Comparison of ENCODE assay signal across 22 mouse cellular contexts in the genomic region with DNA sequence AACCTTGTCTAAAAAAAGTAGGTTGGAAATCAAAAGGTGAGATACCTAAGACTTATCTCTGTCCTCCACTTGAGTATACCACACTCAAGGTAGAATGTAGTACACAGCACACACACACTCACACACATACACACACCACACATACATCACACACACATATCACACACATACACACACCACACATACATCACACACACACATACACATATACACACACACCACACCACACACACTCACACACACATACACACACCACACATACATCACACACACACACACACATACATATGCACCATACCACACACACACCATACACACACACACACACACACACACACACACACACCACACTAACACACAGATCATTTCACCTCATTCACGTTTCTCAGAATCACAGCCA. TPM values are rescaled to one million over a fixed set of nuclear protein-coding genes. Genes with fewer than 3 reads are reported as not detected.
DNase-seq lines count a peak whose midpoint lies in the region; ATAC-seq and TF ChIP-seq lines count a peak whose summit lies in the region.
"Had no signal": no experiment of that assay in that cellular context is flagged by ENCODE, and none has a peak within 500 bp of the region (broad histone marks: within the 10 kb centered on the region; RNA-seq: fewer than 3 reads in every experiment).

No protein-coding gene starts in this region.

- DNase-seq in embryonic facial prominence, embryonic 11.5 days (ENCODE audit: low spot score) = no peak
- no peak for DNase-seq in embryonic facial prominence, embryonic 10.5 days (ENCODE audit: low spot score)
- DNase-seq in hindbrain, embryonic 10.5 days (ENCODE audit: low spot score) = no peak
- no peak for DNase-seq in midbrain, embryonic 11.5 days (ENCODE audit: low spot score, missing footprints)
- DNase-seq in stomach, postnatal 0 days (ENCODE audit: low spot score) = no peak
- DNase-seq: adrenal gland, adult 8-10 months; adrenal gland, postnatal 25 days; cerebellum, adult 11-12 months; cerebellum, adult 8-10 months; cerebellum, postnatal 25 days; forebrain, postnatal 0 days; gastrocnemius, adult 2 months; gastrocnemius, postnatal 14 days; heart, adult 11 months had no signal

- no peaks in the 10 kb centered on the region for H3K27me3 ChIP-seq in embryonic facial prominence, embryonic 11.5 days (ENCODE audit: control insufficient read depth, insufficient read depth, low read length)
- peaks cover 16% of the 10 kb centered on the region for H3K27me3 ChIP-seq in embryonic facial prominence, embryonic 10.5 days (replicated peaks; ENCODE audit: low read depth, poor library complexity, severe bottlenecking)
- 0 out of 2 replicates have a peak, but pooled peaks cover 2% of the 10 kb centered on the region for H3K27me3 ChIP-seq in hindbrain, embryonic 15.5 days
- peaks cover 23% of the 10 kb centered on the region; the same call in 1 of the 2 replicates for H3K27me3 ChIP-seq in hindbrain, embryonic 10.5 days (ENCODE audit: insufficient read depth, poor library complexity, severe bottlenecking)
- H3K27me3 ChIP-seq in midbrain, embryonic 11.5 days (ENCODE audit: control insufficient read depth, insufficient read depth, low read length) = no peaks in the 10 kb centered on the region; the same call in 1 of the 2 replicates
- peaks cover 3% of the 10 kb centered on the region; the same call in 1 of the 2 replicates for H3K27me3 ChIP-seq in midbrain, embryonic 16.5 days (ENCODE audit: control insufficient read depth, insufficient read depth, low read depth, low read length)
- H3K27me3 ChIP-seq in stomach, embryonic 16.5 days (ENCODE audit: control insufficient read depth, insufficient read depth, low read length) = no peaks in the 10 kb centered on the region
- no peaks in the 10 kb centered on the region for H3K27me3 ChIP-seq in stomach, postnatal 0 days (ENCODE audit: control insufficient read depth, insufficient read depth, low read length)

- no peak overlapping the region for H3K4me3 ChIP-seq in embryonic facial prominence, embryonic 11.5 days (ENCODE audit: low read depth, low read length)
- no peak overlapping the region for H3K4me3 ChIP-seq in embryonic facial prominence, embryonic 10.5 days
- no peak overlapping the region for H3K4me3 ChIP-seq in hindbrain, embryonic 15.5 days
- no peak overlapping the region for H3K4me3 ChIP-seq in hindbrain, embryonic 10.5 days
- no peak overlapping the region for H3K4me3 ChIP-seq in midbrain, embryonic 11.5 days (ENCODE audit: low read depth, low read length)
- H3K4me3 ChIP-seq in midbrain, embryonic 16.5 days (ENCODE audit: low read depth, low read length) = no peak overlapping the region
- H3K4me3 ChIP-seq in stomach, embryonic 16.5 days (replicated peaks; ENCODE audit: low read length) = no peak overlapping the region
- H3K4me3 ChIP-seq in stomach, postnatal 0 days (ENCODE audit: low read depth, low read length) = no peak overlapping the region
- H3K4me3 ChIP-seq: gastrocnemius, adult 2 months had no signal

- no peak overlapping the region for H3K4me2 ChIP-seq in embryonic facial prominence, embryonic 11.5 days (ENCODE audit: low read depth, low read length)
- no peak overlapping the region for H3K4me2 ChIP-seq in hindbrain, embryonic 15.5 days
- no peak overlapping the region for H3K4me2 ChIP-seq in midbrain, embryonic 11.5 days
- no peak overlapping the region for H3K4me2 ChIP-seq in midbrain, embryonic 16.5 days (ENCODE audit: low read length)
- 0 out of 2 replicates have a peak overlapping the region, but pooled peaks have one; percentile 23 for H3K4me2 ChIP-seq in stomach, embryonic 16.5 days (ENCODE audit: low read depth, low read length)
- no peak overlapping the region; the same call in 1 of the 2 replicates for H3K4me2 ChIP-seq in stomach, postnatal 0 days (replicated peaks; ENCODE audit: low read depth)
- H3K4me2 ChIP-seq: heart, embryonic 11.5 days had no signal

- H3K9me3 ChIP-seq in embryonic facial prominence, embryonic 11.5 days (replicated peaks; ENCODE audit: control insufficient read depth, low read length) = no peaks in the 10 kb centered on the region
- H3K9me3 ChIP-seq in embryonic facial prominence, embryonic 10.5 days = no peaks in the 10 kb centered on the region
- no peaks in the 10 kb centered on the region for H3K9me3 ChIP-seq in hindbrain, embryonic 15.5 days
- H3K9me3 ChIP-seq in hindbrain, embryonic 10.5 days = no peaks in the 10 kb centered on the region
- no peaks in the 10 kb centered on the region for H3K9me3 ChIP-seq in midbrain, embryonic 11.5 days (ENCODE audit: control insufficient read depth, low read length)
- no peaks in the 10 kb centered on the region for H3K9me3 ChIP-seq in midbrain, embryonic 16.5 days (replicated peaks; ENCODE audit: control insufficient read depth, low read length, poor library complexity, severe bottlenecking)
- no peaks in the 10 kb centered on the region for H3K9me3 ChIP-seq in stomach, embryonic 16.5 days (replicated peaks; ENCODE audit: control insufficient read depth, low read length)
- no peaks in the 10 kb centered on the region for H3K9me3 ChIP-seq in stomach, postnatal 0 days (ENCODE audit: control insufficient read depth, low read length)

- no peak overlapping the region for H3K9ac ChIP-seq in embryonic facial prominence, embryonic 11.5 days (replicated peaks; ENCODE audit: low read length)
- no peak overlapping the region for H3K9ac ChIP-seq in hindbrain, embryonic 15.5 days
- H3K9ac ChIP-seq in midbrain, embryonic 11.5 days (ENCODE audit: low read length) = no peak overlapping the region
- H3K9ac ChIP-seq in midbrain, embryonic 16.5 days (ENCODE audit: low read depth, low read length) = no peak overlapping the region
- H3K9ac ChIP-seq in stomach, embryonic 16.5 days (ENCODE audit: low read length) = no peak overlapping the region
- no peak overlapping the region for H3K9ac ChIP-seq in stomach, postnatal 0 days (ENCODE audit: low read length)
- H3K9ac ChIP-seq: forebrain, postnatal 0 days had no signal

- no peaks in the 10 kb centered on the region for H3K36me3 ChIP-seq in embryonic facial prominence, embryonic 11.5 days (replicated peaks; ENCODE audit: control insufficient read depth, insufficient read depth, low read depth, low read length)
- H3K36me3 ChIP-seq in embryonic facial prominence, embryonic 10.5 days (replicated peaks) = no peaks in the 10 kb centered on the region
- no peaks in the 10 kb centered on the region for H3K36me3 ChIP-seq in hindbrain, embryonic 15.5 days
- H3K36me3 ChIP-seq in hindbrain, embryonic 10.5 days = no peaks in the 10 kb centered on the region
- H3K36me3 ChIP-seq in midbrain, embryonic 11.5 days (ENCODE audit: control insufficient read depth, insufficient read depth, low read length) = no peaks in the 10 kb centered on the region
- H3K36me3 ChIP-seq in midbrain, embryonic 16.5 days (ENCODE audit: control insufficient read depth, insufficient read depth, low read length) = no peaks in the 10 kb centered on the region
- H3K36me3 ChIP-seq in stomach, embryonic 16.5 days (ENCODE audit: control insufficient read depth, insufficient read depth, low read length) = no peaks in the 10 kb centered on the region
- H3K36me3 ChIP-seq in stomach, postnatal 0 days (ENCODE audit: control insufficient read depth, insufficient read depth, low read length) = no peaks in the 10 kb centered on the region

- ATAC-seq in embryonic facial prominence, embryonic 11.5 days (replicated peaks; ENCODE audit: insufficient number of reproducible peaks, low FRiP score, low TSS enrichment, low read depth) = peak; percentile 53; the same call in 1 of the 2 replicates
- ATAC-seq in hindbrain, embryonic 15.5 days (ENCODE audit: low FRiP score, low read depth) = 0 out of 2 replicates have a peak, but pooled peaks have one; percentile 54
- ATAC-seq in midbrain, embryonic 11.5 days (ENCODE audit: low FRiP score) = 0 out of 2 replicates have a peak, but pooled peaks have one; percentile 32
- no peak for ATAC-seq in midbrain, embryonic 16.5 days
- no peak for ATAC-seq in stomach, embryonic 16.5 days (ENCODE audit: insufficient read depth, low FRiP score)
- no peak for ATAC-seq in stomach, postnatal 0 days (ENCODE audit: low FRiP score, low TSS enrichment)
- ATAC-seq: activated CD4-positive, CD25-positive, alpha-beta regulatory T cell, adult 4 months; forebrain, embryonic 14.5 days; forebrain, postnatal 0 days; inflammation-experienced regulatory T-cells, adult 6 months; intestine, embryonic 16.5 days had no signal

- no peak for TF ChIP-seq CTCF in stomach, postnatal 0 days (IDR thresholded peaks at IDR 0.05; ENCODE audit: low read depth)

- H3K4me1 ChIP-seq in embryonic facial prominence, embryonic 11.5 days (ENCODE audit: control insufficient read depth, insufficient read depth, low read length) = no peaks in the 10 kb centered on the region; the same call in 1 of the 2 replicates
- peaks cover 20% of the 10 kb centered on the region for H3K4me1 ChIP-seq in embryonic facial prominence, embryonic 10.5 days
- peaks cover 17% of the 10 kb centered on the region for H3K4me1 ChIP-seq in hindbrain, embryonic 15.5 days (replicated peaks)
- peaks cover 13% of the 10 kb centered on the region for H3K4me1 ChIP-seq in hindbrain, embryonic 10.5 days (replicated peaks)
- H3K4me1 ChIP-seq in midbrain, embryonic 11.5 days (ENCODE audit: control insufficient read depth, insufficient read depth, low read length) = peaks cover 2% of the 10 kb centered on the region; the same call in 1 of the 2 replicates
- peaks cover 2% of the 10 kb centered on the region; the same call in 1 of the 2 replicates for H3K4me1 ChIP-seq in midbrain, embryonic 16.5 days (ENCODE audit: control insufficient read depth, insufficient read depth, low read length)
- H3K4me1 ChIP-seq in stomach, embryonic 16.5 days (ENCODE audit: control insufficient read depth, insufficient read depth, low read length) = peaks cover 18% of the 10 kb centered on the region
- peaks cover 3% of the 10 kb centered on the region; the same call in 1 of the 2 replicates for H3K4me1 ChIP-seq in stomach, postnatal 0 days (replicated peaks; ENCODE audit: control insufficient read depth, insufficient read depth)

- TF ChIP-seq EP300 in stomach, postnatal 0 days (optimal IDR thresholded peaks at IDR 0.05) = no peak

- 71% methylated on average over 1 of the region's 1 CpGs for WGBS in embryonic facial prominence, embryonic 11.5 days
- WGBS in embryonic facial prominence, embryonic 10.5 days = 85% methylated on average over 1 of the region's 1 CpGs
- 83% methylated on average over 1 of the region's 1 CpGs for WGBS in hindbrain, embryonic 15.5 days
- 89% methylated on average over 1 of the region's 1 CpGs for WGBS in hindbrain, embryonic 10.5 days
- WGBS in midbrain, embryonic 11.5 days = 93% methylated on average over 1 of the region's 1 CpGs
- WGBS in midbrain, embryonic 16.5 days = 77% methylated on average over 1 of the region's 1 CpGs
- 64% methylated on average over 1 of the region's 1 CpGs for WGBS in stomach, embryonic 16.5 days
- 63% methylated on average over 1 of the region's 1 CpGs for WGBS in stomach, postnatal 0 days

- no peak overlapping the region for H3K27ac ChIP-seq in embryonic facial prominence, embryonic 11.5 days (replicated peaks; ENCODE audit: low read depth, low read length)
- H3K27ac ChIP-seq in embryonic facial prominence, embryonic 10.5 days (replicated peaks) = no peak overlapping the region
- no peak overlapping the region for H3K27ac ChIP-seq in hindbrain, embryonic 15.5 days (replicated peaks)
- no peak overlapping the region for H3K27ac ChIP-seq in hindbrain, embryonic 10.5 days
- no peak overlapping the region for H3K27ac ChIP-seq in midbrain, embryonic 11.5 days (ENCODE audit: low read depth, low read length)
- no peak overlapping the region for H3K27ac ChIP-seq in midbrain, embryonic 16.5 days (ENCODE audit: low read length)
- H3K27ac ChIP-seq in stomach, embryonic 16.5 days (ENCODE audit: low read length) = no peak overlapping the region
- no peak overlapping the region for H3K27ac ChIP-seq in stomach, postnatal 0 days (replicated peaks)
- H3K27ac ChIP-seq: gastrocnemius, adult 2 months had no signal

RNA-seq across cellular contexts. Expression of a gene that starts 2.8 kb away (rescaled TPM):
- polyA plus RNA-seq in embryonic facial prominence, embryonic 11.5 days (2014; fragmentation: Nextera tagmentation; extraction: Ambion mirVana) = 1.2 and 1.7 TPM in 2 replicates
- 1.2 TPM in 2 replicates for polyA plus RNA-seq in embryonic facial prominence, embryonic 10.5 days (2016; fragmentation: Nextera tagmentation; extraction: Ambion mirVana)
- polyA plus RNA-seq in hindbrain, embryonic 15.5 days (2015; fragmentation: Nextera tagmentation; extraction: Ambion mirVana) = 0.08 and 0.10 TPM in 2 replicates
- polyA plus RNA-seq in hindbrain, embryonic 10.5 days (2016; fragmentation: Nextera tagmentation; extraction: Ambion mirVana) = 0.10 and 0.47 TPM in 2 replicates
- polyA plus RNA-seq in midbrain, embryonic 11.5 days (2014; fragmentation: Nextera tagmentation; extraction: Ambion mirVana) = 0.25 TPM in 1 of 2 replicates, not detected in the other
- polyA plus RNA-seq in midbrain, embryonic 16.5 days (2015; fragmentation: Nextera tagmentation; extraction: Ambion mirVana) = 0.06 and 0.12 TPM in 2 replicates
- polyA plus RNA-seq in stomach, embryonic 16.5 days (2015; fragmentation: Nextera tagmentation; extraction: Ambion mirVana) = 11.3 and 13.6 TPM in 2 replicates
- 4.7 and 5.3 TPM in 2 replicates for polyA plus RNA-seq in stomach, postnatal 0 days (2015; fragmentation: Nextera tagmentation; extraction: Ambion mirVana)
- polyA plus RNA-seq: activated CD4-positive, CD25-positive, alpha-beta regulatory T cell, adult 4 months; forebrain, embryonic 14.5 days; inflammation-experienced regulatory T-cells, adult 6 months had no signal

Comparison
In these comparisons a context has a peak if more than half of its experiments do, and no peak if none do; other contexts are left out.
1. ATAC-seq: peak in embryonic facial prominence, embryonic 11.5 days (single experiment), hindbrain, embryonic 15.5 days (single experiment) and midbrain, embryonic 11.5 days (single experiment); none in midbrain, embryonic 16.5 days (single experiment), stomach, embryonic 16.5 days (single experiment) and stomach, postnatal 0 days (single experiment).